7 mouse cellular contexts compared by ENCODE assay signal in the genomic region with DNA sequence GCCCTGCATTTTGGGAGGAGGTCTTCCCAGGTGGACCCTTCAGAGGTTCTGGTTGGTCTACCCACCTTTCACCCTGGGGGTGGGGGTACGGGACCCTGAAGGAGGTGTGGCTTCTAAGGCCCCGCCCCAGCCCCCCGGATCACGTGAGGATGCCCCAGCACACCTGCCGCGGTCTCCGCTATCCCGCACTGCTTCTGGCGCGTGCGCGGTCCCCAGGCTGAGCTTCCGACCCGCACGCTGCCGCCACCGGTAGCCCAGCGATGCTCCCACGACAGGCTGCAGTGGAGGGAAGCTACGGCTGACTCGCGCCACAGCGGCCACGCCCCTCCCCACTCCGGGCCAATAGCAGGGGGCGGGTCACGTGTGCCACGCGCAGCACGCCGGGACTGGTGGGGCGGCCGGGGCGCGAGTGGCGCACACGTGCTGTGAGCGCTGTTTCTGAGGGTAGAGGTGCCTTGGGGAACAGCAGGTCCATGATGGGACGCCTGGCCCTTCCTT. TPM values are rescaled to one million over a fixed set of nuclear protein-coding genes. Genes with fewer than 3 reads are reported as not detected.
DNase-seq lines count a peak whose midpoint lies in the region; ATAC-seq lines count a peak whose summit lies in the region.

A gene (minus strand): TSS at position 319 of the 498 bp plus-strand sequence.

- peaks cover 17% of the 10 kb centered on the region for H3K4me1 ChIP-seq in intestine, embryonic 16.5 days (ENCODE audit: control insufficient read depth, insufficient read depth, low read length)
- peaks cover 26% of the 10 kb centered on the region for H3K4me1 ChIP-seq in limb, embryonic 10.5 days
- H3K4me1 ChIP-seq in midbrain, embryonic 12.5 days = peaks cover 19% of the 10 kb centered on the region

- H3K36me3 ChIP-seq in intestine, embryonic 16.5 days (ENCODE audit: control insufficient read depth, insufficient read depth, low read length) = peaks cover 27% of the 10 kb centered on the region
- peaks cover 47% of the 10 kb centered on the region for H3K36me3 ChIP-seq in limb, embryonic 10.5 days
- peaks cover 39% of the 10 kb centered on the region for H3K36me3 ChIP-seq in midbrain, embryonic 12.5 days

- no peak within 1 kb of the TSS for H3K27ac ChIP-seq in intestine, embryonic 16.5 days (ENCODE audit: low read length)
- H3K27ac ChIP-seq in limb, embryonic 10.5 days = peak within 1 kb of the TSS; percentile 75
- peak within 1 kb of the TSS; percentile 46 for H3K27ac ChIP-seq in midbrain, embryonic 12.5 days (replicated peaks)

- under 1% methylated on average over 39 of the region's 39 CpGs for WGBS in intestine, embryonic 16.5 days
- WGBS in limb, embryonic 10.5 days = 1% methylated on average over 39 of the region's 39 CpGs
- under 1% methylated on average over 39 of the region's 39 CpGs for WGBS in midbrain, embryonic 12.5 days

- peak; percentile 83 for DNase-seq in adrenal gland, adult 8-10 months
- peak; percentile 87 for DNase-seq in embryo, embryonic 9.5 days (ENCODE audit: extremely low spot score)
- peak; percentile 71 to 83 for DNase-seq in gastrocnemius, postnatal 4 days (ENCODE audit: low spot score in 2 of 2)
- peak; percentile 90 for DNase-seq in limb, embryonic 10.5 days (ENCODE audit: low spot score)
- DNase-seq in spleen, adult 12 weeks (ENCODE audit: low spot score) = peak; percentile 73

- no peaks in the 10 kb centered on the region for H3K9me3 ChIP-seq in intestine, embryonic 16.5 days (ENCODE audit: control insufficient read depth, low read length)
- H3K9me3 ChIP-seq in limb, embryonic 10.5 days (replicated peaks) = no peaks in the 10 kb centered on the region
- H3K9me3 ChIP-seq in midbrain, embryonic 12.5 days = no peaks in the 10 kb centered on the region

- peak within 1 kb of the TSS; percentile 96 for H3K4me2 ChIP-seq in intestine, embryonic 16.5 days (ENCODE audit: low read depth, low read length)
- H3K4me2 ChIP-seq in midbrain, embryonic 12.5 days (replicated peaks) = peak within 1 kb of the TSS; percentile 76

- ATAC-seq in intestine, embryonic 16.5 days = peak; percentile 89
- ATAC-seq in midbrain, embryonic 12.5 days (ENCODE audit: low FRiP score, low read depth) = peak; percentile 91

- peak within 1 kb of the TSS; percentile 58 for H3K4me3 ChIP-seq in intestine, embryonic 16.5 days (ENCODE audit: low read length)
- H3K4me3 ChIP-seq in limb, embryonic 10.5 days = peak within 1 kb of the TSS; percentile 67
- peak within 1 kb of the TSS; percentile 55 for H3K4me3 ChIP-seq in midbrain, embryonic 12.5 days

- peak within 1 kb of the TSS; percentile 55 for H3K9ac ChIP-seq in intestine, embryonic 16.5 days (ENCODE audit: low read depth, low read length)
- H3K9ac ChIP-seq in midbrain, embryonic 12.5 days (replicated peaks) = peak within 1 kb of the TSS; percentile 60

- H3K27me3 ChIP-seq in intestine, embryonic 16.5 days (replicated peaks; ENCODE audit: control insufficient read depth, insufficient read depth, low read length) = peaks cover 12% of the 10 kb centered on the region
- peaks cover 30% of the 10 kb centered on the region for H3K27me3 ChIP-seq in limb, embryonic 10.5 days (ENCODE audit: low read depth, poor library complexity, severe bottlenecking)
- peaks cover 18% of the 10 kb centered on the region for H3K27me3 ChIP-seq in midbrain, embryonic 12.5 days

RNA-seq across cellular contexts. Expression of the gene that starts here (rescaled TPM):
- 1 to 10 TPM; 4.2 to 9.3 (median 6.3) TPM for total RNA-seq in adrenal gland, adult 8-10 months (2022)
- total RNA-seq in gastrocnemius, postnatal 4 days (2021) = 1 to 10 TPM; 1.4 to 1.5 TPM
- polyA plus RNA-seq in intestine, embryonic 16.5 days (2015; fragmentation: Nextera tagmentation; extraction: Ambion mirVana) = 1.8 and 2.0 TPM in 2 replicates
- 7.3 and 7.7 TPM in 2 replicates for polyA plus RNA-seq in limb, embryonic 10.5 days (2016; fragmentation: Nextera tagmentation; extraction: Ambion mirVana)
- polyA plus RNA-seq in midbrain, embryonic 12.5 days (2016; fragmentation: Nextera tagmentation; extraction: Ambion mirVana) = 6.2 and 6.8 TPM in 2 replicates
